Mouse (Mus musculus): ENCODE measurements around the gene Spag5.
"Not testable (repeated sequence)": the region's sequence is repeated elsewhere in the genome, so short reads cannot be mapped to it uniquely, and the experiment has no call there.

Gene Spag5

DNA sequence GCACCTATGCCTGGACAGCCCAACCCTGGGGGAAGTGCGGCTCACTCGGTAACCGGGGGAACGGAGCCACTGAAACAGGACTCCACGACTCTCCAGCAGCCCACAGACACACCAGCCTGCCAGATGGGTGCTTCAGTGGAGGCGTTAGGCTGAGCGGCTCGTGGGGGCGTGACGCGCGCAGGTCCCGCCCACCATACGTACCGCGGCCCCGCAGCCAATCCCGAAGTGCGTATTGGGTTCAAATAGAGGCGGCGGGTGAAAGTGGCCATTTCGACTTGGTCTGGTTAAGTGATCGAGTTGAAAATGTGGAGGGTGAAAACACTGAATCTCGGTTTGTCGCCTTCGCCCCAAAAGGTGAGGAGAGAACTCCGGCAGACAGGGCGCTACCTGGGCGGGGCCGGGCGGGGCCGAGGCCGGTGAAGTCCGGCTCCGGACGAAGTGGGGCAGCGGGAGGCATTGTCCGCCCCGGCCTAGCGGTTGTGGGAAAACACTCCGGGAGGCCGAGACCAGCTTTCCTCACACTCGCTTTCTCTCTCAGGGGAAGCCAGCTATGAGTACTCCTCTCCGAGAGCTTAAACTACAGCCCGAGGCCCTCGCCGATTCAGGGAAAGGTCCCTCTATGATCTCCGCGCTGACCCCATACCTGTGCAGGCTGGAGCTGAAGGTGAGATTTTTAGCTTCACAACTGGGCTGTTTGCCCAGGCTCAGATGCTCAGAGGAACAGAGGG lies at the start of gene Spag5:
TSS of gene Spag5 (plus strand) at position 173 of the 728 bp plus-strand sequence.
- in situ Hi-C loops (cut with MseI, MboI) = no loop called here

DNA sequence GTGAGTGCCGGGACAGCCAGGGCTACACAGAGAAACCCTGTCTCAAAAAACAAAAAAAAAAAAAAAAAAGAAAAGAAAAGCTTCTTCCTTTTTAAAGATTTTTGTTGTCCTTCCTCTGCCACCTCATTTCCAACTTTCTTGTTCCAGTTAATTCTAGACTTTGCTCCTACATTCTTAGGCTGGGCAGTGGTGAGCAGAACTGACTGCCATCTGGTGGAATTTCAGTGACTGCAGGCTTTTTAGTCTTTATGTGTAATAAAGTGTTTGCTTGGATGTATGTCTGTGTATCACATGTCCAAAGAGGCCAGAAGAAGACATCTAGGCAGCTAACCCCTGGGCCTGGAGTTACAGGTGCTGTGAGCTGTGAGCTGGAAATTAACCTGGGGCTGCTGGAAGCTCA lies 44.7 kb upstream of the Spag5 start:
- in situ Hi-C loops (cut with MseI, MboI) = no loop called here

DNA sequence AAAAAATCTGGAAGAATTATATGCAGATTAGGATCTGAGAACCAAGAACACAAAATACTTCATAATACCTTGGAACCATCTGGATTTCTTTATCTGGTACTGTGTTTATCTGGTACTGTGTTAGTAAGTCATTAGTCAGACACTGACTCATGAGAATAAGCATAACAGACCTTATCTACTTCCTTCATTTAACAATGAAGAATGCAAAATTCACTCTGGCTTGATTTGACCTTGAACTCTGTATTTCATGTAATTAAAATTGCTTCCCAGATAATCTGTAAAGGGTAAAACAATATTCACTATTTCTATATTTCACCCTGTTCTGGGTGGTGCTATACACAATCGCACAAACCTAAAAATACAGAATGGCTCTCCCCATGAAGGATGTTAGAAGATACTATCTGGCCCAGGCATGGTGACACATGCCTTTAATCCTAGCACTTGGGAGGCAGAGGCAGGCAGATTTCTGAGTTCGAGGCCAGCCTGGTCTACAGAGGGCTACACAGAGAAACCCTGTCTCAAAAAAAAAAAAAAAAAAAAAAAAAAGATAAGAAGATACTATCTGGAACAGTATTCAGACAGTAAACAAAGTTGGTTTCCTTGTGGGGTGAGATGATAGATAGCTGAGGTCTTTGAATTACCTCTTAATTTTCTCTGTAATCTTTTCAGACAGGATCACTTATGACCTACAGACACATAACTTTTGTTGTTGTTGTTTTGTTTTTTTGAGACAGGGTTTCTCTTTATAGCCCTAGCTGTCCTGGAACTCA lies 40.7 kb upstream of the Spag5 start:
- in situ Hi-C loops (cut with MseI, MboI) = no loop called here

DNA sequence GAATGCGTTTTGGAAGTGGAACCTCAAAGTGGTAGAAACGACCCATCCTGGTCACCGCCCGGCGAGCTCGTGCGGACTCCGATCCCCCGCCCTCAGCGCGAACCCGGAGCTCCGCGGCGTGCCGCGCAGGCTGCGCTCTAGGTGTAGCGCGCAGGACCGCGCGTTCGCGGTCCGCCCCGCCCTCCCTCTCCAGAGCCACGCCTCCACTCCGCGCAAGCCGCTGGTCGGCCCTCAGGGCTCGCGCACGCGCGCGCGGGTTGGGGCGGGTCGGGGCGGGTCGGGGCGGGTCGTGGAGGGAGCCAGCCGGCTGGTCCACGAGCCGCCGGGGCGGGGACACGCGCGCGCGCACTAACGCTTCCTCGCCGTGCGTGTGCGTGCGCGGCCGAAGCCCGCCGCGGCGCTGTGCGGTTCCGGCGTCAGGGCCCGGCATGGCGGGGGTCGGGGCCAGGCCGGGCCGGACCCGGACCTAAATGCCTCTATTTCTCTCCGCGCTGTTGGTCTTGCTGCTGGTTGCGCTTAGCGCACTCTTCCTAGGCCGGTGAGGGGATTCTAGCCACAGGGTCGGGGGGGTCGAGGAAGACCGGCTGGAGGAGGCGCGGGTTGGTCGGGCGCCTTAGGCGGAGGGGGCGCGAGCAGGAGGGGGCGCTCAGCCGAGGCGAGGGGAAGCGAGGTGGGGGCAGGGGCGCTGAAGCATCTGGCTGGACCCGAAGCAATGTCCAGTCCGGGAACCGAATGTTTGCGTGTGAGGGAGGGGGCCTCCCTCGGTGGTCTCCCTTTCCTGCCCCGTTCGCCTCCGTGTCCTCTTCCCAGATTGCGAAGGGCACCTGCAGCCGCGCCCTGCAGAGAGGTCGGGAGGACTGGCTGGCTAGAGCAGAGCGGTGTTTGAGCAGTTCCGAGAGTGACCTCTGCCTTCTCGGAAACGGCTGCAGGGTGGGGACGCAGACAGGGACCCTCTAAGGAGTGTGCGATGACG lies 39.7 kb upstream of the Spag5 start, which contains the start of gene 2610507B11Rik:
TSS of gene 2610507B11Rik (plus strand) at position 373 of the 973 bp plus-strand sequence.
- in situ Hi-C loops (cut with MseI, MboI) = no loop called here

DNA sequence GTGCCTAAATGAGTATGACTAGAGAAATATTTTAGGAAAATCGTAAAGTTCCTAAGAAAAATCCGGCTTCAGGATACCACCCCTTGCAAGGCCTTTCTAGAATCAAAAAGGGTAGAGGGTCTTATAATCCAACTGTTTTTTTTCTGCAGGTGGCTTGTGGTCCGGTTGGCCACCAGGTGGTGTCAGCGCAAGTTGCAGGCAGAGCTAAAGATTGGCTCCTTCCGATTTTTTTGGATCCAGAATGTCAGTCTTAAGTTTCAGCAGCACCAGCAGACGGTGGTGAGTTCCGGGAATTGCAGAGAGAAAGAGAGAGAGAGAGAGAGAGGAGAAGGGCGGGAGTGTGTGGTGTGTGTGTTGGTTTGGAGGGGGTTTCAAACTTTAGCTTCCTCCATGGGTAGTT lies 38.8 kb upstream of the Spag5 start:
- in situ Hi-C loops (cut with MseI, MboI) = no loop called here

DNA sequence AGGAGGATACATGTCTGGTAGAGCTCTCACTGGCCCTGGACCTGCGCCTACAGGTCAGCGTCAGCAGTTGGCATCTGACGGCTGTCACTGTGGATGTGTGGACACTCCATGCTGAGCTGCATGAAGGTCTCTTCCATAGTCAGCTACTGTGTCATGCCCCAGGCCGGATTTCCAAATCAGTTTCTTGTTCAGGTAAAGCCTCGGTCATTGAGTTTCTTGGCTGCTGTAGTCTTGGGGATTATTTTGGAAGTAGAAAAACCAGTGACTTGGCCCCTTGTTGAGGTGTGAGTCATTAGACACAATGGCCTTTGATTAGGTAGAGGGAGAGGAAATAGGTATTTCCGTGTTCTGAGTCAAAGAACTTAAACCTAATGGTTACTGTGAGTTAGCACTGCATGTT lies 35.8 kb upstream of the Spag5 start:
- in situ Hi-C loops (cut with MseI, MboI) = no loop called here

DNA sequence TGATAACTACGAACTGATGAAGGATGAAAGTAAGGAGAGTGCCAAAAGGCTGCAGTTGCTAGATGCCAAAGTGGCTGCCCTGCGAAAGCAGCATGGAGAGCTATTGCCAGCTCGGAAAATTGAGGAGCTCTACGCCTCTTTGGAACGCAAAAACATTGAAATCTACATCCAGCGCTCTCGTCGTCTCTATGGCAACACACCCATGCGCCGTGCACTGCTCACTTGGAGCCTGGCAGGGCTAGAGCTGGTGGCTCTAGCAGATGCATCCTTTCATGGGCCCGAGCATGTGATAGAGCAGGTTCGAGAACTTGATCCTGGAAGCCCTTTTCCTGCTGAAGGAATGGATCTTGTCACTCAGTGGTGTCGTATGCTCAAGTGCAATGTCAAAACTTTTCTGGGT lies 29.3 kb upstream of the Spag5 start:
- in situ Hi-C loops (cut with MseI, MboI) = no loop called here

DNA sequence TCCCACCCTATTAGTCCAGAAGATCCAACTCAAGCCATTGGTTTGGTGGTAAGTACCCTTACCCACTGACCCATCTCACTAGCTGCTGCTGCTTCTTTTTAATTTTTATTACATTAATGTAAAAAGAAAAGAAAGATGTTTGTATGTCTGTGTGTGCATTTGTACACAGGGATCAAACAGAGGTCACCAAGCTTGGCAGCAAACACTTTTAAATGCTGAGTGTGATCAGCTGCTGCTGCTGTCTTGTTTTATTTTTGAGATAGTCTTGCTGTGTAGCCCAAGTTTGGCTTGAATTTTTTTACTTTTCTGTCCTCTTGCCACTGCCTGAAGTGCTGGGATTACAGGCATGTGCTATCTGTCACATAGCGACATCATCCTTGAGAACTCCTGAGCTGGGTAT lies 25.7 kb upstream of the Spag5 start:
- in situ Hi-C loops (cut with MseI, MboI) = no loop called here

DNA sequence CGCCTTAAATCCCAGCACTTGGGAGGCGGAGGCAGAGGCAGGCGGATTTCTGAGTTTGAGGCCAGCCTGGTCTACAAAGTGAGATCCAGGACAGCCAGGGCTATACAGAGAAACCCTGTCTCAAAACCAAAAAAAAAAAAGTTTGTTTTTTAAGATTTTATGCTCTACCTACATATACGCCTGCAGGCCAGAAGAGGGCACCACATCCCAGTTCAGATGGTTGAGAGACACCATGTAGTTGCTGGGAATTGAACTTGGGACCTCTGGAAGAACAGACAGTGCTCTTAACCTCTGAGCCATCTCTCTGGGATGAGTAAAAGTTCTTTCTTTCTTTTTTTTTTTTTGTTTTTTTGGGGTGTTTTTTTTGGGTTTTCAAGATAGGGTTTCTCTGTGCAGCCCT lies 25.2 kb upstream of the Spag5 start:
- in situ Hi-C loops (cut with MseI, MboI) = not testable (repeated sequence)

DNA sequence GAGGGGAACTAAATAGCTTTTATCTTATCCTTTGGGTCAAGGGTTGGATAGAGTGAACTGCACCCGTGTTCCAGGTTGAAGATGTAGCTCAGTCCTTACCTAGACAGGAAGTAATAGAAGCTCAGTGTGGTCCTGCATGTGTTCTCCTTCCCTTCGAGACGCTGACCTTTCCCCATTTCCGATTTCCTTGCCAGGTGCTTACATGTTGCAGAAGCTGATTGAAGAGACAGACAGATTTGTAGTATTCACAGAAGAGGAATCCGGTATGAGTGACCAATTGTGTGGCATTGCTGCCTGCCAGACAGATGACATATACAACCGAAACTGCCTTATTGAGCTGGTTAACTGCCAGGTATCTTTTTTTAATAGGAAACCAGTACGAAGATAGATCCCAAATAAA lies 22.5 kb upstream of the Spag5 start:
- in situ Hi-C loops (cut with MseI, MboI) = no loop called here

DNA sequence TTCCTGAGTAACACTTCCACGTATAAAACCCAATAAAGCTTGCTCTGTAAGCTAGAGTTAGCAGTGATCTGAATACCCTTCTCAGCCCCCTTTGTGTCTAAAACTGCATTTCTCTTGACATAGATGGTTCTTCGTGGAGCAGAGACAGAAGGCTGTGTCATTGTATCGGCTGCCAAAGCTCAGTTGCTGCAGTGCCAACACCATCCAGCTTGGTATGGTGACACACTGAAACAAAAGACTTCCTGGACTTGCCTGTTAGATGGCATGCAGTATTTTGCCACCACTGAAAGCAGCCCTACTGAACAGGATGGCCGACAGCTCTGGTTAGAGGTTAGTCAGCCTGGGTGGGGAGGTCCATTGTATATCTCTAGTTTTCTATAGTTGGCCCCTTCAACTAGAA lies 21.7 kb upstream of the Spag5 start:
- in situ Hi-C loops (cut with MseI, MboI) = no loop called here

DNA sequence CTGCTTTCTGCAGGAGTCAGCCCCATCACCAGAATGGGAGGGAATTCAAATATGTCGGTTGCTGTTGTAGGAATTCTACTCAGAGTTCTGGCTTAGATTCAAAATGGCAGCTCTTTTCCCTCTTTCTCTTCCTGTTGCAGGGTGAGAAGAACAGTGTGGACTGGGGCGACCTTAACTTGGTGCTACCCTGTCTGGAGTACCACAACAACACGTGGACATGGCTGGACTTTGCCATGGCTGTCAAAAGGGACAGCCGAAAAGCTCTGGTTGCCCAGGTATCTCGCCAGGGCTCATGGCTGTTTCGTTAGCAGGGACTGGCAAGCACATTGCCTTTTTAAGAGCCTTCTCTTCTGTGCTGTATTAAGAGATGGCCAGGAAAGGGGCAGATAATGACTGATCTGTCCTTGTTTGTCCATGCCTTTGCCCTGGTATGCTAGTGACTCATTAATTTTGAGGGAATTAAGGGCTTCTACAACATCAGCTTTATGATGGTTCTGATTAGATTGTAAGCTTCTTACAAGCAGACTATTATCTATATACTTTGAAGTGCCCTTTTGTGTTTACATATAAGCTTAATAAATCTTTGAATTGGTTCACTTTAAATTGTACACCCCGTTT lies 12.1 kb upstream of the Spag5 start:
- in situ Hi-C loops (cut with MseI, MboI) = no loop called here

DNA sequence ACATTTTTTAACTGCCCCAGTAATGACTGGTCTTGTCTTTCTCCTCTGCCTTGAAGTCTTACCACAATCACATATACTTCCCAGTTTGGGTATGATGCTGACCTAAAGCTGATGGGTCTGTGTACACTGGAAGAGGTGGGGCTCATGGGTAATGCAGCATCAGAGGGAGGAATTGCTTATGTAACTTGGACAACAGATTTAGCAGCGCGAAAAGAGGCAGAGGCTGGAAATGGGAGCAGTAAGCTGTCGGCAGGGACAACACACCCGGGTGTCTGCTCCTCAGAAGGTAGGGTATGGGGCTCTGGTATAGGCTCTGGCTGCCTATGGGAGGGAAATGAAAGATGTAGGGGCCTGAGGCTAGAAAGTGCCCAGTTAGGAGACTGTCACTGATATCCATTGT lies 10.7 kb upstream of the Spag5 start, which contains the start of gene BC030499:
TSS of gene BC030499 (plus strand) at position 188 of the 400 bp plus-strand sequence.
- in situ Hi-C loops (cut with MseI, MboI) = no loop called here

DNA sequence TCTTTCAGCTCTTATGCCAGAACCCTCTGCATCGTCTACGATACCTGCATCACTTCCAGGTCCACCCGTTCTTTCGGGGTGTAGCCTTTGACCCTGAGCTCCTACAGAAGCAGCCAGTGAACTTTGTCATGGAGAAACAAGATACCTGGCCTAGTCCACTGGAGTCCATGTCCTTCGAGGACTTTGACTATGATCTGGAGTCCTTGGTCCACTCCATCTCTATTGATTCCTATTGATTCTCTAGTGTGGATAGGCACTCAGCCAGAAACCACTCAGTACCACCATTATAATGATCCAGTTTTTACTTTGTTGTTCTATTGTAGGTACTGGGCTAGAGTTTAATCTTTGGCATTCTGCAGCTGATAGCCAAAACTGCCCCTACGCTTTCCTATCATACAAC lies 6.7 kb upstream of the Spag5 start:
- in situ Hi-C loops (cut with MseI, MboI) = no loop called here

DNA sequence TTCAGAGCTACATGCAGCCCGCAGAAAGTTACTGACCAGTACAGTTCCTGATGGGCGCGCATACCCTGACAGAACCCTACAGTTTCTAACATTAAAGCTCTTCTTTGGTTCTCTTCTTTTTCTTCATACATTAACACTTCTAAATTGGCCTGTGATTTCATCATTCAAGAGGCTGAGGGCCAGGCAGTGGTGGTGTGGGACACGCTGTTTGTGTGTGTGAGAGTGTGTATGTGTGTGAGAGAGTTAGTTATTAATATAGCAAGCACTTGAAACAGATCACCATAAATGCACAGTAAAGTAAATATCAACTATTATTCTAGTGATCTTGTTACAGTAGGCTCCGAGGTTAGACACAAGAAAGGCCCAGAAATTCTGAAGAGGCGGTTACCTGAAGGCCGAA lies 412 bp upstream of the Spag5 start:
- in situ Hi-C loops (cut with MseI, MboI) = no loop called here

DNA sequence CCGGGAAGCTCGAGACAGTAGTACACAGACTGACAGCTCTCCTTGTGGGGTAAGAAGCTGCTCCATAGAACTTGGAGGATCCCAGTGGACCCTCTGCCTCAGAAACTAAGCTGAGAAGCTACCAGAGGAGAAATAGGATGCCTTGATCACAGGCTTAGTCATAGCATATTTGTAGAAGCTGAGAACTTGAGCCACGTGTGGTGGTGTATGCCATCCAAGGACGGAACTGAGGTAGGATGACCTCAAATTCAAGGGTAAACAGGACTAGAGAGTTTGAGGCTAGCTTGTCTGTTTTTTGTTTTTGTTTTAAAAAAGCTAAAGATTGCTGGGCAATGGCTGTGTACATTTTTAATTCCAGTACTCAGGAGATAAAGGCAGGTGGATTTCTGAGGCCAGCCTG lies 3.9 kb downstream of the Spag5 start:
- in situ Hi-C loops (cut with MseI, MboI) = no loop called here

DNA sequence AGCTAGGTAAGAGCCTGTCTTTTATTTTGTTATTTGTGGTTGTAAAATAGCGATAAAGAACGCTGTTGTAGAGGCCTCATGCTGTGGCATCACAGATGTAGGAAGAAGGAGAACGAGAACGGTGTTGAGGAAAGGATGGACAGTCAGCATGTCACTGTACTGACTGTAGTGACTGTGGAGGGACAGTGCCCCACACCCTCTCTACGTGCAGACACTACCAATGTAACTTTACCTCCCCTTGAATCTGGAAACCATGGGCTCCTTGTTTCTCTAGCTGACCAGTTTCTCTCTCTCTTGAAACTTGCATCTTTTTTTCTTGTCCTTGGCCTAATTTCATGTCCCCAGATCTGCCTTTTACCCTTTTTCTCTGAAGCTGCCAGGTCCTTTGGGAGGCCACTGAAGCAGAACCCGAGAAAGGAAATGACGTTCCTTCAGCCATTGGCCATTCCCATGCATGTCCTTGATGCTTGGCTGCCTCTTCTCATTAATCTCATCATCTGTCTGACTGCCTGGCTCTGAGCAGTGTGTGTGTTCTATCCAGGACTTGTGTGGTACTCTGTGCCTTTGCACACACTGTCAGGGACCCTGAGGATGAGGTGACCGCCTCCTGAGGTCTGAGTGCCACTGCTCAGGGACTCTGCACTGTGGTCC lies 9.7 kb downstream of the Spag5 start:
- in situ Hi-C loops (cut with MseI, MboI) = no loop called here

DNA sequence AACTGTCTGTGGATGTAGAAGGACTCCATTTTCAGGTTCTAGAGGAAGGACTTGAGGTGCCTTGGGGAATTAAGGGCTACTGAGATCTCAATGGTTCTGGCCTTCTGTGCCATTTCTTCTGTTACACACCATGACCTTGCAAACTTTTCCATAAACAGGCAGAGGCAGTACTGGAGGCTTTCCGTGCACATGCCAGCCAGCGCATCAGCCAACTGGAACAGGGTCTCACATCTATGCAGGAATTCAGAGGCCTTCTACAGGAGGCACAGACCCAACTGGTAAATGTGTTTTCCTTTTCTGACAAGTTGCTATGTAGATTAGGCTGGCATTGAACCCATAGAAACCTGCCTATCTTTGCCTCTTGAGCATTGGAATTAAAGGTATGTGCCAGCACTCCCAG lies 12.3 kb downstream of the Spag5 start:
- in situ Hi-C loops (cut with MseI, MboI) = no loop called here

DNA sequence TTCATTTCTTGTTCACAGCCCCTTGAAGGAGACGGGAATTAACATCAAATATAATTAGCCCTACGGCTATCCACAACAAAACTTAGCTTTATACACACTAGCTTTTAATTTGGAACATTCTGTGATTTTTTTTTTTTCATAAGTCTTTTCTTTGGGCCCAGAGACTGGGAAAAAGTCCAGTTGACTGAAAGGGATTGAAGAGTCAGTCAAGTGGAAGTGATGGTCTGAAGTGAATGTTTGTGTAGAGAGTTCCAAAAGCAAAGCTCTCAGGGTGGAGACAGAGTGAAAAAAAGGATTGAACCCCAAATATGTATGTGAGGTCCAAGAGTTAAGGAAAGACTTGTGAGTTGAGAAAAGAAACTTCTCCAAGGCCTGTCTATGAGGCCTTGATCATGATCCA lies 17.1 kb downstream of the Spag5 start:
- in situ Hi-C loops (cut with MseI, MboI) = no loop called here

DNA sequence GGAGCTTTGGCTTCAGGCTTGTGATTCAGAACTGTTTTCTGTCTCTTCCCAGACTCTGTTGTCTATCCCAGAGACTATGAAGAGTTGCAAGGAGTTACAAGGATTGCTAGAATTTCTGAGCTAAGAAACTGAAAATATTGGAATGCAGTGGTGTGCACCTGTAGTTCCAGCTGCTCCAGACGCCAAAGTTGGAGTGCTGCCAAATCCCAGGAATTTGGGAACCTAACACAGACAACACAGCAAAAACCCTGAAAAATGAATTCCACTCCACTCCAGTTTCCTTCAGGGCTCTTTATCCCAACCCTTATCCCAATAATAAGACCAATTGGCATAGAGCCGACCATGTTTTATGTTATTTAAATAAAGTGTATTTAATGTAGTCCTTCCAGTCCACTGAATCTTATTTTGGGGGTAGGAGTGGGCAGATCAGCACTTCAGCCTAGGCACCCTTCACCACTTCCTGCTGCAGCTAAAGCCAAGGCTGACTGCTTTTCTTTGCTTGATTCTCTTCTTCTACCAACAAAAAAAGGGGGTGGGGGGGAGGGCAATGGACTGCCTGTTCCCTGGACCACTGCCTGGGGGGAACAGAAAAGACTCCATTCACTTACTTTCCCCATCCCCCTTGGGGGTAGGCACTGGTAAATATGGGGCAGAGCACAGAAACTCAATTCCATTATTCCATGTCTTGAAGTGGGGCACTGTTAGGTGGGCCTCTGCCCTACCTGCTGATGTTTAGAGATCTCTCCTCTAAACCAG lies 20.9 kb downstream of the Spag5 start:
- in situ Hi-C loops (cut with MseI, MboI) = no loop called here
